Mouse (Mus musculus): ENCODE data around the gene Mrpl23. TPM values are rescaled to one million over a fixed set of nuclear protein-coding genes. Genes with fewer than 3 reads are reported as not detected.

The Mrpl23 gene
- polyA plus RNA-seq, 1 experiment, result 8.1 TPM

DNA sequence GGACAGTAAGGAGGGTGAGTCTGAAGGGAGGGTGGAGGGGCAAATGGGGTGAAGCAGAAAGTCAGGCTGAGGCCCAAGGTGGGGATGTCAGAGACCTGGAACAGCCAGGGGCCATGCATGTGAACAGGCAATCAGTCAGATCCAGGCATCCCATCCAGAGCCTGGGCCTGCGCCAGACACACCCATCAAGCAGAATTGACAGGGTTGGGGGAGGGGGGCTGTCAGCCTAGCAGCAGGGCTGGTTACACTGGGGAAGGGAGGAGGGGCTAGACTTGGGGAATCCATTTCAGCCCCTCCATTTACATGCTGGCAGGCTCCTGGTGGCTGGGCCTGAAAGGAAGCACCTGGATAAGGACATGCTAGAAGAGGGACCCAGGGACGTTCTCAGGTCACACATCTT, 26.5 kb upstream of the Mrpl23 start:
- no peaks in the 10 kb centered on the region for H3K27me3 ChIP-seq (ENCODE audit: control insufficient read depth, insufficient read depth, low read length)

DNA sequence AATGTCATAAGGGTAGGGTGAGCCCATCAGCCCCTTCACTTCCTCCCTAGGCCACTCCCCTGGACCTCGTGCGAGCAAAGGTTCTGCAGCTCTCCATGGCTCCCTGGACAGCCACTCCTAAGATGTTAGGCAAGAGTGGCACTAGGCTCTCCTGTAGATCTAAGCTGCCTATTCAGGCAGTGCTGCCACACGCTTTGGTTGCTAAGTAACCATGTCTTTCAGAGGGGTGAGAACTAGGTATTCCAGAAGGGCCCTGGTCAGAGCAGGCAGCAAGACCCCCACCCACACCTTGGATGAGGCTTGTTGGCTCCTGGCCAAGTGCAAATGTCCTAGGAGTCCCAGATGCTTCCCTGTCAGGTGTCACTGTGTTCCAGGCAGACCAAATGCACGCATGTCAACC, 26.0 kb upstream of the Mrpl23 start:
- WGBS, result 72% methylated on average over 4 of the region's 4 CpGs
- TF ChIP-seq POLR2A (IDR thresholded peaks at IDR 0.05; ENCODE audit: low read depth, low read length), result no peak
- TF ChIP-seq CTCF (IDR thresholded peaks at IDR 0.05; ENCODE audit: extremely low read depth, insufficient read depth, insufficient read length, insufficient replicate concordance), result no peak
- DNase-seq (ENCODE audit: low read depth in 1 of 2, low spot score in 2 of 2), result no peak
- Histone ChIP-seq H3K4me1 (ENCODE audit: control insufficient read depth, insufficient read depth, insufficient read length) (no peaks in the 10 kb centered on the region), H3K4me3 (ENCODE audit: extremely low read depth, insufficient read depth, insufficient read length) (no peak overlapping the region), H3K36me3 (ENCODE audit: control insufficient read depth, insufficient read depth, low read length) (no peaks in the 10 kb centered on the region), H3K27me3 (ENCODE audit: control insufficient read depth, insufficient read depth, low read length) (no peaks in the 10 kb centered on the region), H3K27ac (ENCODE audit: insufficient read depth, low read length) (no peak overlapping the region)

More for the DNA sequence above, 26.5 kb upstream of the Mrpl23 start:
- TF ChIP-seq POLR2A (IDR thresholded peaks at IDR 0.05; ENCODE audit: low read depth, low read length), result no peak
- TF ChIP-seq CTCF (IDR thresholded peaks at IDR 0.05; ENCODE audit: extremely low read depth, insufficient read depth, insufficient read length, insufficient replicate concordance), result no peak
- no peak overlapping the region for H3K4me3 ChIP-seq (ENCODE audit: extremely low read depth, insufficient read depth, insufficient read length)
- no peak for DNase-seq (ENCODE audit: low read depth in 1 of 2, low spot score in 2 of 2)
- 83% methylated on average over 2 of the region's 2 CpGs for WGBS
- H3K36me3 ChIP-seq (ENCODE audit: control insufficient read depth, insufficient read depth, low read length), result no peaks in the 10 kb centered on the region
- H3K27ac ChIP-seq (ENCODE audit: insufficient read depth, low read length), result no peak overlapping the region
- H3K4me1 ChIP-seq (ENCODE audit: control insufficient read depth, insufficient read depth, insufficient read length), result no peaks in the 10 kb centered on the region

DNA sequence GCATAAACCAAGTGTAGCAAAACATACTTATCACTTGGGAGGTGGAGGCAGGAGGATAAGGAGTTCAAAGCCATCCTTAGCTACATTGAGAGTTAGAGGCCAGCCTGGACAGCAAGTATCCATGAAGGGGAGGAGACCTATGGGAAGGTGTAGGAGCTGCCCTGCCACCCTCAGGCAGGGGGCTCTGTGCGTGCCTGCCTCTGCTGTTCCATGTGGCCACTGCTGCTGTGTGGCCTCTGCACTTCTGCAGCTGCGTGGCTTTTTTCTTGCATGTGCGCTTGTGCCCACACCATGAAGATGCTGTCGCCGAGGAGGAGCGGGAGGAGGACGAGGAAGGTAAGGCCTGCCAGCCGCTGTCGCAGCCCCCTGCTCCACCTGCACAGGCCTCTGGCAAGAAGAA, 25.0 kb upstream of the Mrpl23 start:
- 86% methylated on average over 9 of the region's 9 CpGs for WGBS
- no peaks in the 10 kb centered on the region for H3K36me3 ChIP-seq (ENCODE audit: control insufficient read depth, insufficient read depth, low read length)
- H3K27me3 ChIP-seq (ENCODE audit: control insufficient read depth, insufficient read depth, low read length), result no peaks in the 10 kb centered on the region
- no peaks in the 10 kb centered on the region for H3K4me1 ChIP-seq (ENCODE audit: control insufficient read depth, insufficient read depth, insufficient read length)
- DNase-seq (ENCODE audit: low read depth in 1 of 2, low spot score in 2 of 2), result no peak
- TF ChIP-seq POLR2A (IDR thresholded peaks at IDR 0.05; ENCODE audit: low read depth, low read length), result no peak
- no peak overlapping the region for H3K27ac ChIP-seq (ENCODE audit: insufficient read depth, low read length)
- no peak overlapping the region for H3K4me3 ChIP-seq (ENCODE audit: extremely low read depth, insufficient read depth, insufficient read length)

DNA sequence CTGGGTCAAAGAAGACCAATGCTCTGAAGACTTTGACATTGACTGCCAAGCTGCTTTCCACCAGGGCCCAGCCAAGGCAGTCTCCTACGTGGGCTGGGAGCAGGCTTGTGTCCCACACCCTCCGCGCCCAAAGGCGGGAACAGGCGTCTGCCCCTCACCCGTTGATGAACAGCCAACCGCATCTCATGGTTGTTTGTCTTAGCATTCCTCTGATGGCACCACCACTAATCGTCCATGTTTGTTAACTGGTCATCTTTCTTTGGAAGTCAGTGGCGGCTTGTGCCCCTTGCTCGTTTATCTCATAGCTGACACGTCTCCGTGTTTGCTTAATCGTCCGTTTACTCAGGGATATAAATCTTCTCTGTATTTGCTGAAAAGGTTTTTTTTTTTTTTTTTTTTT, 23.0 kb upstream of the Mrpl23 start:
- WGBS, result 91% methylated on average over 14 of the region's 14 CpGs
- no peaks in the 10 kb centered on the region for H3K4me1 ChIP-seq (ENCODE audit: control insufficient read depth, insufficient read depth, insufficient read length)
- TF ChIP-seq CTCF (IDR thresholded peaks at IDR 0.05; ENCODE audit: extremely low read depth, insufficient read depth, insufficient read length, insufficient replicate concordance) (no peak), POLR2A (IDR thresholded peaks at IDR 0.05; ENCODE audit: low read depth, low read length) (no peak)
- H3K36me3 ChIP-seq (ENCODE audit: control insufficient read depth, insufficient read depth, low read length), result no peaks in the 10 kb centered on the region
- H3K27me3 ChIP-seq (ENCODE audit: control insufficient read depth, insufficient read depth, low read length), result no peaks in the 10 kb centered on the region
- H3K4me3 ChIP-seq (ENCODE audit: extremely low read depth, insufficient read depth, insufficient read length), result no peak overlapping the region
- DNase-seq (ENCODE audit: low read depth in 1 of 2, low spot score in 2 of 2), result no peak
- H3K27ac ChIP-seq (ENCODE audit: insufficient read depth, low read length), result no peak overlapping the region

DNA sequence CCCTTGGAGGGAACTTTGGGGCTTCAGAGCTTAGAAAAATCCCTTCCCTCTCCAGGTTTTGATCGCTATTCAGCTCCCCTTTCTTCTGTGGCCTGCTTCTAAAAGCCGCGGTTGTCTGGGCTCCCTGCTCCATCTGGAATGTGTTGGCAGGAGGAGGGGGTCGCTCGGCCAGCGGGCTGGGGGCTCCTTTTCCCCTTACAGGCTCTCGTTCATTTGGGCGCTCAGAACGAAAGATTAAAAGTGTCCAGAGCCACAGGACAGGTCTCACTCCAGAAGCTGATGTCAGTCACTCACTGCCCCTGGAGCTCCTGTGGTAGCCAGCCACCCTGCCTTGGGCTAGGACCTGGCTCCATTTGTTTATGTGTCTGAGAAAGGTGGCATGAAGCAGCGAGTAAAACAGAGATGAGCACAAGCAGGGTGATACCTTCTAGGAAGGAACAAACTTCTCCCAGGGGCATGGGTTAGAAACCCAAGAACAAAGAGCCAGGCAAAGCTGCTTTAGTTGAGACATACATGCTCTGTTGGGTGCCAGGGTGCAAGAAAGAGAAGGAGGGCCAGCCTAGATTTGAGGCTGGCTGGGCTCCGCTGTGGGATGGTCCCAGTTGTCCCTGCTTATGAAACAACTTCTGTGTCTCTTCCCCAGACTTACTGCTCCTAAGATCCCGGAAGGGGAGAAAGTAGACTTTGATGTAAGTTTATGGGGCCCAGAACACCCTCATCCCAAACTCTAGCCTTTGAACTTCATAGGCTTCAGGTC, 22.3 kb upstream of the Mrpl23 start:
- Histone ChIP-seq H3K27me3 (ENCODE audit: control insufficient read depth, insufficient read depth, low read length) (no peaks in the 10 kb centered on the region), H3K4me3 (ENCODE audit: extremely low read depth, insufficient read depth, insufficient read length) (no peak overlapping the region), H3K27ac (ENCODE audit: insufficient read depth, low read length) (no peak overlapping the region), H3K36me3 (ENCODE audit: control insufficient read depth, insufficient read depth, low read length) (no peaks in the 10 kb centered on the region), H3K4me1 (ENCODE audit: control insufficient read depth, insufficient read depth, insufficient read length) (no peaks in the 10 kb centered on the region)
- 81% methylated on average over 12 of the region's 12 CpGs for WGBS
- no peak for DNase-seq (ENCODE audit: low read depth in 1 of 2, low spot score in 2 of 2)
- no peak for TF ChIP-seq POLR2A (IDR thresholded peaks at IDR 0.05; ENCODE audit: low read depth, low read length)
- no peak for TF ChIP-seq CTCF (IDR thresholded peaks at IDR 0.05; ENCODE audit: extremely low read depth, insufficient read depth, insufficient read length, insufficient replicate concordance)

DNA sequence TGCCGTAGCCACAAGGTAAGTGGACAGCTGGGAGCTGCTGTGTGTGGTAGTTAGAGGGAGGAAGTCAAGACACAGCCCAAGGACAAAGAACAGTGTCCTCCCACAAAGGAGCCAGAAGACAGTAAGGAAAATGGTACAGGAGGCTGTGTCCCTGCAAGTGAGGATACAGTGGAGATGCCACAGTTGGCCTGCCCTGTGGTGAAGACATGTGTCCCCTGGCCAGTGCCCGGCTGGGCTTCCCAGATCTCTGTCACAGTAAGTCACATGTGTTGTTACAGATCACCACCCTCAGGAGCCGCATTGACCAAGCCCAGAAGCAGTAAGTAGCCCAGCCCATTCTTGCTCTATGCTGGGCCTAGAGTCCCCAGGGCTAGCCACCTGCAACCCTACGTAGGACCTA, 18.4 kb upstream of the Mrpl23 start:
- DNase-seq (ENCODE audit: low read depth in 1 of 2, low spot score in 2 of 2), result no peak
- 91% methylated on average over 4 of the region's 4 CpGs for WGBS
- Histone ChIP-seq H3K27me3 (ENCODE audit: control insufficient read depth, insufficient read depth, low read length) (no peaks in the 10 kb centered on the region), H3K4me3 (ENCODE audit: extremely low read depth, insufficient read depth, insufficient read length) (no peak overlapping the region), H3K27ac (ENCODE audit: insufficient read depth, low read length) (no peak overlapping the region), H3K36me3 (ENCODE audit: control insufficient read depth, insufficient read depth, low read length) (no peaks in the 10 kb centered on the region), H3K4me1 (ENCODE audit: control insufficient read depth, insufficient read depth, insufficient read length) (no peaks in the 10 kb centered on the region)
- TF ChIP-seq CTCF (IDR thresholded peaks at IDR 0.05; ENCODE audit: extremely low read depth, insufficient read depth, insufficient read length, insufficient replicate concordance), result no peak
- TF ChIP-seq POLR2A (IDR thresholded peaks at IDR 0.05; ENCODE audit: low read depth, low read length), result no peak

DNA sequence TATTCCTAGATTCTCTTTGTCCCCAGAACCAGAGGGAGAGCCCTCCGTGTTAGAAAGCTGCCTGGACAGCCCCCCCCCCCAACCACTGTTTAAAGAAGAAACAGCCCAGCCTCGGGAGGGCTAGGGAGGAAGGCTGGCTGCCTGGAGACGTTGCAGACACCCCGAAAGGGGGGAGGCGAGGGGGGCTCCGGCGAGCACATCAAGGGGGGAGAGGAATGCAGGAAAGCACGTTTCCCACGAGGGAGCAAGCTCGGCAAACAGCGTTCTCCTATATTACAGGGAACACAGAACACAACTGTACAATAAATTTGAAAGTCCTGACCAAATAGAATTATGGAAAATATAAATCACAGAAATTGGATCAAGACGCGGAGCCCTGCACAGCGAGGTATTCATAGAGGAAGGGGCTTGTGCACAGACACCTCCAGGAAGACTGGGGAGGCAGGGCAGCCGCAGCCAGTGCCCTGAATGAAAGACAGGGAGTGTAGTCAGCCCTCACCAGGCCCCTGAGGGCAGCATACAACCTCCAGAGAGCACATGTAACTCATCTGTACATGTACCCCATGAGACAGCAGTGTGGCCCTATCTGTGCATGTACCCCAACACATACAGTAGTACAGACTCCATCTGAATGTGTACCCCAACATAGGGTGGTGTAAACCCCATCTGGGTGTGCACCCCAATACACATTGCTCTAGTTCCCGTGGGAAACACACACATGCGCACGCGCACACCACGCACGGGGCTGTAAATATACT, 16.1 kb upstream of the Mrpl23 start:
- Histone ChIP-seq H3K36me3 (ENCODE audit: control insufficient read depth, insufficient read depth, low read length) (no peaks in the 10 kb centered on the region), H3K27ac (ENCODE audit: insufficient read depth, low read length) (no peak overlapping the region), H3K4me1 (ENCODE audit: control insufficient read depth, insufficient read depth, insufficient read length) (no peaks in the 10 kb centered on the region), H3K27me3 (ENCODE audit: control insufficient read depth, insufficient read depth, low read length) (no peaks in the 10 kb centered on the region), H3K4me3 (ENCODE audit: extremely low read depth, insufficient read depth, insufficient read length) (no peak overlapping the region)
- DNase-seq (ENCODE audit: low read depth in 1 of 2, low spot score in 2 of 2), result no peak
- 58% methylated on average over 21 of the region's 21 CpGs for WGBS
- TF ChIP-seq POLR2A (IDR thresholded peaks at IDR 0.05; ENCODE audit: low read depth, low read length), result no peak
- TF ChIP-seq CTCF (IDR thresholded peaks at IDR 0.05; ENCODE audit: extremely low read depth, insufficient read depth, insufficient read length, insufficient replicate concordance), result no peak

All from spleen, adult 2 months (tissue).